Comparison of ENCODE assay signal across 19 mouse cellular contexts in the genomic region with DNA sequence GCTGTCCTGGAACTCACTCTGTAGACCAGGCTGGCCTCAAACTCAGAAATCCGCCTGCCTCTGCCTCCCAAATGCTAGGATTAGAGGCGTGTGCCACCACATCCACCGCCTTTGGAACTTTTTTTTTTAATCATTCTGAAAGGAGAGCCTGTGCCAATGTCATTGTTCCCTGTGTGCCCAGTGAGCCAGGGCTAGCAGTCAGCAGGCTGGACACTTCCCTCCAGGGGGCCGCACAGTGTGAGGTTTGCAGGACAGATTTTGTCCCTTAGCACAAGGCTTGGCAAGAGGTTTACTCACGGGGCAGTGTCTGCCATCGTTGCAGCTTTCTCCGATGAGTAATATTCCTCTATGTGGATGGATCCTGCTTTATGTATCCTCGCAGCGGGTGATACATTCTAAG. TPM values are rescaled to one million over a fixed set of nuclear protein-coding genes. Genes with fewer than 3 reads are reported as not detected.
A peak's percentile ranks its signal among the peaks of the same experiment; 100 is the strongest.
DNase-seq lines count a peak whose midpoint lies in the region; ATAC-seq lines count a peak whose summit lies in the region.
"Had no signal": no experiment of that assay in that cellular context is flagged by ENCODE, and none has a peak within 500 bp of the region (broad histone marks: within the 10 kb centered on the region; RNA-seq: fewer than 3 reads in every experiment).

No protein-coding gene starts in this region.

- H3K9me3 ChIP-seq in midbrain, embryonic 13.5 days: no peaks in the 10 kb centered on the region
- H3K9me3 ChIP-seq in midbrain, embryonic 15.5 days: no peaks in the 10 kb centered on the region
- H3K9me3 ChIP-seq: embryonic facial prominence, embryonic 13.5 days; embryonic facial prominence, embryonic 15.5 days; forebrain, embryonic 10.5 days; forebrain, embryonic 12.5 days had no signal

- peak; percentile 66 for DNase-seq in cerebellum, adult 11-12 months
- no peak for DNase-seq in cerebellum, adult 9-10 months
- DNase-seq in cerebellum, adult 9-11 months: peak; percentile 66
- no peak for DNase-seq in cerebellum, adult 8-10 months
- peak; percentile 57 to 70 for DNase-seq in cerebellum, postnatal 25 days
- no peak for DNase-seq in cerebellum, adult 11 months
- DNase-seq: adrenal gland, adult 2 months; adrenal gland, postnatal 10 days; adrenal gland, postnatal 25 days; embryo, embryonic 11 days had no signal

- ATAC-seq in midbrain, embryonic 13.5 days: no peak
- ATAC-seq in midbrain, embryonic 15.5 days (replicated peaks): no peak
- ATAC-seq: forebrain, embryonic 14.5 days; forebrain, embryonic 16.5 days had no signal

- peaks cover 80% of the 10 kb centered on the region for H3K4me1 ChIP-seq in midbrain, embryonic 13.5 days (replicated peaks)
- peaks cover 74% of the 10 kb centered on the region for H3K4me1 ChIP-seq in midbrain, embryonic 15.5 days

- H3K36me3 ChIP-seq in midbrain, embryonic 13.5 days: 0 out of 2 replicates have a peak, but pooled peaks cover 5% of the 10 kb centered on the region
- no peaks in the 10 kb centered on the region for H3K36me3 ChIP-seq in midbrain, embryonic 15.5 days (replicated peaks)
- H3K36me3 ChIP-seq: embryonic facial prominence, embryonic 15.5 days; forebrain, embryonic 12.5 days had no signal

- 0 out of 2 replicates have a peak overlapping the region, but pooled peaks have one; percentile 11 for H3K27ac ChIP-seq in midbrain, embryonic 13.5 days
- no peak overlapping the region for H3K27ac ChIP-seq in midbrain, embryonic 15.5 days
- H3K27ac ChIP-seq: embryonic facial prominence, embryonic 13.5 days; embryonic facial prominence, embryonic 15.5 days; forebrain, embryonic 12.5 days had no signal

- H3K4me2 ChIP-seq in midbrain, embryonic 13.5 days (replicated peaks): no peak overlapping the region
- H3K4me2 ChIP-seq in midbrain, embryonic 15.5 days: no peak overlapping the region
- H3K4me2 ChIP-seq: embryonic facial prominence, embryonic 13.5 days; embryonic facial prominence, embryonic 15.5 days; forebrain, embryonic 12.5 days had no signal

- no peak overlapping the region for H3K4me3 ChIP-seq in midbrain, embryonic 13.5 days (replicated peaks)
- H3K4me3 ChIP-seq in midbrain, embryonic 15.5 days: no peak overlapping the region
- H3K4me3 ChIP-seq: embryonic facial prominence, embryonic 13.5 days; embryonic facial prominence, embryonic 15.5 days; erythroblast, embryonic 14.5 days; forebrain, embryonic 10.5 days; forebrain, embryonic 12.5 days had no signal

- H3K9ac ChIP-seq in midbrain, embryonic 13.5 days (replicated peaks): no peak overlapping the region
- no peak overlapping the region for H3K9ac ChIP-seq in midbrain, embryonic 15.5 days
- H3K9ac ChIP-seq: embryonic facial prominence, embryonic 13.5 days; embryonic facial prominence, embryonic 15.5 days; forebrain, embryonic 12.5 days had no signal

- H3K27me3 ChIP-seq in midbrain, embryonic 13.5 days: no peaks in the 10 kb centered on the region
- no peaks in the 10 kb centered on the region for H3K27me3 ChIP-seq in midbrain, embryonic 15.5 days (replicated peaks)
- H3K27me3 ChIP-seq: embryonic facial prominence, embryonic 13.5 days; embryonic facial prominence, embryonic 15.5 days had no signal

- WGBS in midbrain, embryonic 13.5 days: 92% methylated on average over 9 of the region's 9 CpGs
- WGBS in midbrain, embryonic 15.5 days: 91% methylated on average over 9 of the region's 9 CpGs

RNA-seq across cellular contexts. Expression of a gene that starts 14.4 kb away (rescaled TPM):
- polyA plus RNA-seq in midbrain, embryonic 13.5 days (2015; fragmentation: Nextera tagmentation; extraction: Ambion mirVana): 72.3 and 72.9 TPM in 2 replicates
- polyA plus RNA-seq in midbrain, embryonic 15.5 days (2015; fragmentation: Nextera tagmentation; extraction: Ambion mirVana): 180 and 186 TPM in 2 replicates

Comparison
In these comparisons a context has a peak if more than half of its experiments do, and no peak if none do; other contexts are left out.
1. DNase-seq: peak in cerebellum, adult 11-12 months (single experiment), cerebellum, adult 9-11 months (single experiment) and cerebellum, postnatal 25 days (2 of 2); none in cerebellum, adult 9-10 months (single experiment), cerebellum, adult 8-10 months (single experiment) and cerebellum, adult 11 months (single experiment).